Mouse (Mus musculus): ENCODE data around the gene Atp8b2. TPM values are rescaled to one million over a fixed set of nuclear protein-coding genes. Genes with fewer than 3 reads are reported as not detected.

Gene Atp8b2
- total and polyA plus RNA-seq, 3 experiments = 33.2 to 44.4 (median 35.8) TPM

- Histone ChIP-seq H3K4me2 (ENCODE audit: insufficient read depth, low read depth, poor library complexity, severe bottlenecking) (peak overlapping the region; percentile 89), H3K4me1 (ENCODE audit: control insufficient read depth in 1 of 2, insufficient read depth in 2 of 2) (peaks cover 0 to 22% of the 10 kb centered on the region in 2 experiments; a peak in 2 of 4 replicates), H3K9ac (ENCODE audit: insufficient read depth, low read depth) (peak overlapping the region; percentile 99), H3K4me3 (replicated peaks in 1 of 3; ENCODE audit: low read depth in 2 of 3, low read length in 2 of 3, poor library complexity in 1 of 3) (peak overlapping the region; percentile 87 to 99 (median 94)), H3K9me3 (replicated peaks; ENCODE audit: low read length) (no peaks in the 10 kb centered on the region), H3K36me3 (replicated peaks in 1 of 2; ENCODE audit: control insufficient read depth in 1 of 2, insufficient read depth in 1 of 2, low read length in 1 of 2) (peaks cover 44 to 56% of the 10 kb centered on the region in 2 experiments), H3K79me2 (replicated peaks; ENCODE audit: control insufficient read depth, extremely low read depth, insufficient read depth, poor library complexity, severe bottlenecking) (peaks cover 25% of the 10 kb centered on the region), H3K27ac (ENCODE audit: insufficient read depth, low read depth) (peak overlapping the region; percentile 82), H3K27me3 (replicated peaks) (no peaks in the 10 kb centered on the region)
- TF ChIP-seq CTCF (conservative IDR thresholded peaks at IDR 0.05 in 1 of 2, IDR thresholded peaks at IDR 0.05 in 1 of 2; ENCODE audit: low read depth in 2 of 2, low read length in 2 of 2) = no peak
- no peak for TF ChIP-seq SMC3 (IDR thresholded peaks at IDR 0.05; ENCODE audit: low read depth, low read length)
- TF ChIP-seq POLR2AphosphoS2 (IDR thresholded peaks at IDR 0.05; ENCODE audit: low read depth, low read length) = no peak
- TF ChIP-seq TCF12 (IDR thresholded peaks at IDR 0.05; ENCODE audit: low read depth, low read length) = 0 out of 2 replicates have a peak, but pooled peaks have one; percentile 40
- TF ChIP-seq TBP (conservative IDR thresholded peaks at IDR 0.05; ENCODE audit: low read depth, low read length) = no peak
- no peak for TF ChIP-seq IRF4 (IDR thresholded peaks at IDR 0.05; ENCODE audit: low read depth, low read length)
- TF ChIP-seq ETS1 (conservative IDR thresholded peaks at IDR 0.05; ENCODE audit: low read depth, low read length) = 0 out of 2 replicates have a peak, but pooled peaks have one; percentile 10
- TF ChIP-seq JUND (conservative IDR thresholded peaks at IDR 0.05; ENCODE audit: low read depth, low read length) = no peak
- no peak for TF ChIP-seq UBTF (IDR thresholded peaks at IDR 0.05; ENCODE audit: low read depth, low read length)
- TF ChIP-seq ZKSCAN1 (IDR thresholded peaks at IDR 0.05; ENCODE audit: borderline replicate concordance, low read depth, low read length) = no peak
- no peak for TF ChIP-seq BHLHE40 (IDR thresholded peaks at IDR 0.05; ENCODE audit: low read depth, low read length)
- TF ChIP-seq ZNF384 (IDR thresholded peaks at IDR 0.05; ENCODE audit: low read depth, low read length) = no peak
- TF ChIP-seq ZC3H11A (IDR thresholded peaks at IDR 0.05; ENCODE audit: low read depth, low read length) = no peak
- TF ChIP-seq MYC (IDR thresholded peaks at IDR 0.05; ENCODE audit: low read depth, low read length) = 0 out of 2 replicates have a peak, but pooled peaks have one; percentile 32
- no peak for TF ChIP-seq MAFK (IDR thresholded peaks at IDR 0.05; ENCODE audit: insufficient replicate concordance, low read length)
- TF ChIP-seq USF1 (IDR thresholded peaks at IDR 0.05; ENCODE audit: low read depth, low read length) = no peak
- TF ChIP-seq CHD2 (IDR thresholded peaks at IDR 0.05; ENCODE audit: low read length) = no peak
- no peak for TF ChIP-seq NRF1 (IDR thresholded peaks at IDR 0.05; ENCODE audit: low read depth, low read length)
- no peak for TF ChIP-seq USF2 (conservative IDR thresholded peaks at IDR 0.05; ENCODE audit: low read depth, low read length)
- TF ChIP-seq ZMIZ1 (IDR thresholded peaks at IDR 0.05; ENCODE audit: low read depth, low read length) = no peak
- DNase-seq (ENCODE audit: extremely low read depth) = peak; percentile 55
- in situ Hi-C loops (cut with MboI; ENCODE audit: low pct_ligation_motif_present, low pct_unique_long_range_greater_than_20kb, low sequenced_read_pairs) (no loop called here), dilution Hi-C loops (cut with MboI; ENCODE audit: extremely low pct_ligation_motif_present, extremely low pct_unique_long_range_greater_than_20kb, low sequenced_read_pairs) (no loop called here)
Observed at GRCm38 (mm10) chr3:89997791-89998495, 34.6 kb upstream of the Atp8b2 start.

Data from CH12.LX (cell line).